Mouse (Mus musculus): ENCODE measurements around the gene Fcrl6. TPM values are rescaled to one million over a fixed set of nuclear protein-coding genes. Genes with fewer than 3 reads are reported as not detected.

Fcrl6 gene
- polyA plus RNA-seq, 1 experiment from 2014 or later: 0.19 TPM

DNA sequence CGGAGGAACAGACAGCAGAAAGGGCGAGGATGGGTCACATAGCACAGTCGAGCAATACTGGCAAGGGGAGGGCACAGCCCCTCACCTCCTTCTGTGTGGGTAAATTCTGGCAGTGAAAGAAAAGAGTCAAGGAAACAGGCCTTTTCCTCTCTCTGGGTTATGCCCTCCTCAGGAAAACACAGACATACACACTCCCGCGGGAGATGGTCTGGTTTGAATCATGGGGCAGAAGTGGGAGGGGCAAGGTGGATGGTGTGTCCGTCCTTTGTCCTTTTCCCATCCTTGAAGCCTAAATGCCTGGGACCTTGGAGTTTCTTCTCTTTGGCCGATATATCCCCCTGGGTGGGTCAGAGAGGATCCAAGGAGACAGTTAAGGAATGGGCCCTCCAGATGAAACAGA lies 27.5 kb upstream of the Fcrl6 start:
- Histone ChIP-seq H3K9me3 (no peaks in the 10 kb centered on the region), H3K27me3 (replicated peaks) (no peaks in the 10 kb centered on the region), H3K27ac (no peak overlapping the region), H3K4me1 (peaks cover 6% of the 10 kb centered on the region), H3K4me3 (no peak overlapping the region), H3K36me3 (replicated peaks) (no peaks in the 10 kb centered on the region), H3K4me2 (no peak overlapping the region), H3K9ac (no peak overlapping the region)
- no peak for ATAC-seq (replicated peaks)
- 73% methylated on average over 7 of the region's 7 CpGs for WGBS

DNA sequence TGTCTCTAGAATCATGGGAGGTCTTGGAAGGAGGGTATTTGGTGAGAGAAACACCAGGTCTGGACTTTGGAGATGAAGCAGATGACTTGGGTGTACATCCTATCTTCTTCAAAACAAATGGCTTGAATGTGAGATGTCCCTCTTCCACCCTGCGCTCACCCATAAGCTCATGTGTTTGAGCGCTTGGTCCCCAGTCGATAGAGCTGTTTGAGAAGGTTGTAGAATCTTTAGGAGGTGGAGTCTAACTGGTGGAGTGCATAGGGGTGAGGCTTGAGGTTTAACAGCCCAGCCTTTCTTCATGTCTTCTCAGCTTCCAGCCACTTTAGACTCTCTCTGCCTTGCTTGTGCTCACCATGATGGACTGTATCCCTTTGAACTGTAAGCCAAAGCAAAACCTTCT lies 24.0 kb upstream of the Fcrl6 start:
- no peaks in the 10 kb centered on the region for H3K36me3 ChIP-seq (replicated peaks)
- no peaks in the 10 kb centered on the region for H3K27me3 ChIP-seq (replicated peaks)
- H3K27ac ChIP-seq: no peak overlapping the region
- no peak for ATAC-seq (replicated peaks)
- H3K4me2 ChIP-seq: no peak overlapping the region
- no peaks in the 10 kb centered on the region for H3K9me3 ChIP-seq
- H3K4me1 ChIP-seq: no peaks in the 10 kb centered on the region
- H3K9ac ChIP-seq: no peak overlapping the region
- no peak overlapping the region for H3K4me3 ChIP-seq
- WGBS: 97% methylated on average over 3 of the region's 3 CpGs

GRCm38 (mm10) chr1:172624081-172624480 lies 21.7 kb upstream of the Fcrl6 start:
- no peak overlapping the region for H3K4me3 ChIP-seq
- no peak overlapping the region for H3K9ac ChIP-seq
- H3K4me2 ChIP-seq: no peak overlapping the region
- no peaks in the 10 kb centered on the region for H3K36me3 ChIP-seq (replicated peaks)
- no peak overlapping the region for H3K27ac ChIP-seq
- H3K9me3 ChIP-seq: no peaks in the 10 kb centered on the region
- no peak for ATAC-seq (replicated peaks)
- 84% methylated on average over 3 of the region's 3 CpGs for WGBS
- H3K27me3 ChIP-seq (replicated peaks): no peaks in the 10 kb centered on the region
- H3K4me1 ChIP-seq: no peaks in the 10 kb centered on the region

GRCm38 (mm10) chr1:172623599-172623998 lies 21.2 kb upstream of the Fcrl6 start:
- no peak for ATAC-seq (replicated peaks)
- H3K4me3 ChIP-seq: no peak overlapping the region
- H3K27me3 ChIP-seq (replicated peaks): no peaks in the 10 kb centered on the region
- WGBS: 84% methylated on average over 5 of the region's 5 CpGs
- H3K9me3 ChIP-seq: no peaks in the 10 kb centered on the region
- H3K36me3 ChIP-seq (replicated peaks): no peaks in the 10 kb centered on the region
- no peak overlapping the region for H3K27ac ChIP-seq
- H3K4me2 ChIP-seq: no peak overlapping the region
- no peaks in the 10 kb centered on the region for H3K4me1 ChIP-seq
- no peak overlapping the region for H3K9ac ChIP-seq

GRCm38 (mm10) chr1:172619235-172619634 lies 16.9 kb upstream of the Fcrl6 start:
- Histone ChIP-seq H3K4me3 (no peak overlapping the region), H3K9ac (no peak overlapping the region), H3K4me1 (peaks cover 15% of the 10 kb centered on the region), H3K27ac (no peak overlapping the region), H3K27me3 (replicated peaks) (no peaks in the 10 kb centered on the region), H3K9me3 (no peaks in the 10 kb centered on the region), H3K36me3 (replicated peaks) (no peaks in the 10 kb centered on the region), H3K4me2 (no peak overlapping the region)
- WGBS: 19% methylated on average over 7 of the region's 7 CpGs
- ATAC-seq (replicated peaks): no peak

DNA sequence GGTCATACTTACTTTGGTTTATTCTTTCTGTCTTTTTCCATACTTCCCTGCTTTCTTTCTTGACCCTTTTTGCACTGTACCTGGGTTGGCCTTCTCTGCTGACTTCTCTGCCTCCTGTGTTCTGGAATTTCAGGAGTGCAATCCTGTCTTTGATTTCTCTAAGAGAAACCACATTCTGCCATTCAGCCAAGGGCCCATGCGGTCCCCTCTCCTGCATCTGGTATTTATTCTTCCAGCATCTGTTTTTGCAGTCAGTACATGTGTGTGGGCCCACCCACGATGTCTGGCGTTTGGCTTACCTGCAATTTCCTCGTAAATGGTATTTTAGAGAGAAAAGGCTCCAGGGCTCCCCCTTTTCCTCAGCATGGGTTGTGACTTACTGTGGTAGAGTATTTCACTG lies 15.8 kb upstream of the Fcrl6 start:
- peaks cover 15% of the 10 kb centered on the region for H3K4me1 ChIP-seq
- no peak overlapping the region for H3K27ac ChIP-seq
- 84% methylated on average over 4 of the region's 4 CpGs for WGBS
- no peaks in the 10 kb centered on the region for H3K27me3 ChIP-seq (replicated peaks)
- H3K36me3 ChIP-seq (replicated peaks): no peaks in the 10 kb centered on the region
- no peak overlapping the region for H3K4me3 ChIP-seq
- no peaks in the 10 kb centered on the region for H3K9me3 ChIP-seq
- no peak for ATAC-seq (replicated peaks)
- H3K9ac ChIP-seq: no peak overlapping the region
- no peak overlapping the region for H3K4me2 ChIP-seq

GRCm38 (mm10) chr1:172617365-172618076 lies 15.2 kb upstream of the Fcrl6 start:
- Histone ChIP-seq H3K27ac (no peak overlapping the region), H3K36me3 (replicated peaks) (no peaks in the 10 kb centered on the region), H3K4me2 (peak overlapping the region; percentile 72), H3K4me3 (peak overlapping the region; percentile 41), H3K9ac (peak overlapping the region; percentile 41; the same call in 1 of the 2 replicates), H3K4me1 (peaks cover 15% of the 10 kb centered on the region), H3K27me3 (replicated peaks) (no peaks in the 10 kb centered on the region), H3K9me3 (no peaks in the 10 kb centered on the region)
- WGBS: 41% methylated on average over 14 of the region's 14 CpGs
- peak; percentile 19 for ATAC-seq (replicated peaks)

DNA sequence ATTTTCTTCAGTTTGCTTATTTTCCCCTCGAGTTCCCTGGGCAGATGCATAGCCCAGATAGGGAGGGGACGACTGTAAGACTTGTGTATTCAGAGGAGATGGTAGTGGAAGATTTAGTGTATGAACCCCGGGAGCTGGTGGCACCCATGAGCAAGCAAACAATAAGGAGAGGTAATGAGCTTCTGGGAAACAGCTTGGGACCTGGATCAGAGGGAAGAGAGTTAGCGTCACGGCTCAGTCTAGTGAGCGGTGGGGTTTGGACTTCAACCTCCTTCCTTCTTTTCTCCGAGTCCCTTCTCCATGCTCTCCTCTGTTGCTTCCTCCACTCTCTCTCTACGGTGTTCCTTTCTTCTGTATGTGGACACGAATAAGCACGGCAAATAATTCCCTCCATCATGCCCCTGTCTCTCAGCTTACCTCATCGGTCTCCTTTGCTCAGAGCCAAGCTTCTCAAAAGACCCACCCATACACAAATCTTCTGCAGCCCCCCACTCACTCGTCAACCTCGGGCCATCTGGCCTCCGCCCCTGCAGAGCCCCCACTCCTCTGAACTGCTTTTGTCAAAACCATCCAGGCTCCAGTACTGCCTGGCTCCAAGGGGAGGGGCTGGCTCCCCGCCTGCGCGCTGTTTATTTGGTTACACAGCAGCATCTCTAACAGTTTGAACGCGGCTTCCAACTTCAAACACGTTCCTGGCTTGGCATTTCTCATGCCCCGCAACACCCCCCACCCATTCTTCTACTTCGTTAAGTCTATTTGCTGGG lies 14.4 kb upstream of the Fcrl6 start:
- Histone ChIP-seq H3K36me3 (replicated peaks) (no peaks in the 10 kb centered on the region), H3K4me3 (peak overlapping the region; percentile 41), H3K27ac (peak overlapping the region; percentile 57; the same call in 1 of the 2 replicates), H3K27me3 (replicated peaks) (no peaks in the 10 kb centered on the region), H3K9me3 (no peaks in the 10 kb centered on the region), H3K4me2 (peak overlapping the region; percentile 72), H3K4me1 (peaks cover 15% of the 10 kb centered on the region), H3K9ac (peak overlapping the region; percentile 41; the same call in 1 of the 2 replicates)
- peak; percentile 87 for ATAC-seq (replicated peaks)
- 11% methylated on average over 22 of the region's 22 CpGs for WGBS

DNA sequence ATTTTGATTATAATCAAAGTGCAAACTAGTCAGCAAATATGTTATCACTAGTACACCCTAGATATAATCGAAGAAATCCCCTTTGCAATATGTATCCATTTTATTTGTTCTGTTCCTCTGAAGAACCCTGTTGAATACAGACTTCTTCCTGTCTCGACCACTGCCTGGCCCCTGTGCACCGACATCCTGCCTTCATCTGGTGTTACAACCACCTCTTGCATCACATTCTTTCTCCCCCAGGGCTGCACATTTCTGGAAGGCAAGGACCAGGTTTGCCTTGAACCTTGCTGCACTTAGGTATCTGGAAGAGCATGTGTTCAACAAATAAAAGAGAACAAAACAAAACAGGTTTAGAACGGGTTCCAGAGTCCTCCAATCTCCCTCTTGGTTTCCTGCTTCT lies 13.1 kb upstream of the Fcrl6 start:
- Histone ChIP-seq H3K4me3 (no peak overlapping the region), H3K4me2 (no peak overlapping the region), H3K9me3 (no peaks in the 10 kb centered on the region), H3K36me3 (replicated peaks) (no peaks in the 10 kb centered on the region), H3K27ac (no peak overlapping the region), H3K4me1 (peaks cover 15% of the 10 kb centered on the region), H3K9ac (no peak overlapping the region), H3K27me3 (replicated peaks) (no peaks in the 10 kb centered on the region)
- WGBS: 86% methylated on average over 4 of the region's 4 CpGs
- ATAC-seq (replicated peaks): no peak

GRCm38 (mm10) chr1:172614654-172615053 lies 12.3 kb upstream of the Fcrl6 start:
- no peaks in the 10 kb centered on the region for H3K27me3 ChIP-seq (replicated peaks)
- 80% methylated on average over 10 of the region's 10 CpGs for WGBS

DNA sequence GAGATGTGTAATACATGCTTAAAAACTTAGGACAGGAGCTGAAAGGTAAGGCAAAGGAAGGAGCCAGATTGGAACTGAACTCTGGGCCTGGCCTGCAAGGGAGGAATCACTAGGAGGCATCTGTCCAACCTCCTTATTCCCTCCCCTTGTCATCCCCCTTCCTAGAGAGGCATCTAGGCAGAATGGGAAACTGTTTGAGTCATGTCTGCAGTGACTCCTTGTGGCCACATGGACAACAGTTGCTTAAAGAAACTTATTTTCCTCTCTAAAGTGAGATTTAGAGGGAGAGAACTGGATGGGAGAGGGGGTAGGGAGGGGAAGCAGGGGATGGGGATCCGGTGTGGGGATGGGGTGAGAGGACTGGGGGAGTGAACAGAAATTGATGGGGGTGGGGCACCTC lies 10.4 kb upstream of the Fcrl6 start:
- WGBS: 50% methylated on average over 1 of the region's 1 CpGs
- H3K9me3 ChIP-seq: no peaks in the 10 kb centered on the region
- no peak for ATAC-seq (replicated peaks)
- peaks cover 15% of the 10 kb centered on the region for H3K4me1 ChIP-seq
- H3K4me3 ChIP-seq: no peak overlapping the region
- H3K27ac ChIP-seq: no peak overlapping the region
- H3K4me2 ChIP-seq: no peak overlapping the region
- no peaks in the 10 kb centered on the region for H3K36me3 ChIP-seq (replicated peaks)
- H3K9ac ChIP-seq: no peak overlapping the region
- H3K27me3 ChIP-seq (replicated peaks): no peaks in the 10 kb centered on the region

More at GRCm38 (mm10) chr1:172614654-172615053, 12.3 kb upstream of the Fcrl6 start:
- no peak overlapping the region for H3K4me2 ChIP-seq
- no peak overlapping the region for H3K27ac ChIP-seq
- no peak for ATAC-seq (replicated peaks)
- no peaks in the 10 kb centered on the region for H3K9me3 ChIP-seq
- no peaks in the 10 kb centered on the region for H3K36me3 ChIP-seq (replicated peaks)
- peaks cover 15% of the 10 kb centered on the region for H3K4me1 ChIP-seq
- no peak overlapping the region for H3K4me3 ChIP-seq
- H3K9ac ChIP-seq: no peak overlapping the region

GRCm38 (mm10) chr1:172611304-172611703 lies 9.0 kb upstream of the Fcrl6 start:
- H3K4me2 ChIP-seq: no peak overlapping the region
- no peak overlapping the region for H3K4me3 ChIP-seq
- H3K9me3 ChIP-seq: no peaks in the 10 kb centered on the region
- 88% methylated on average over 10 of the region's 10 CpGs for WGBS
- H3K4me1 ChIP-seq: peaks cover 4% of the 10 kb centered on the region
- H3K27me3 ChIP-seq (replicated peaks): no peaks in the 10 kb centered on the region
- no peaks in the 10 kb centered on the region for H3K36me3 ChIP-seq (replicated peaks)
- H3K27ac ChIP-seq: no peak overlapping the region
- ATAC-seq (replicated peaks): no peak
- no peak overlapping the region for H3K9ac ChIP-seq

GRCm38 (mm10) chr1:172594495-172594894 lies 7.9 kb downstream of the Fcrl6 start:
- H3K4me2 ChIP-seq: no peak overlapping the region
- no peaks in the 10 kb centered on the region for H3K9me3 ChIP-seq
- no peak overlapping the region for H3K4me3 ChIP-seq
- no peaks in the 10 kb centered on the region for H3K4me1 ChIP-seq
- H3K9ac ChIP-seq: no peak overlapping the region
- H3K36me3 ChIP-seq (replicated peaks): no peaks in the 10 kb centered on the region
- H3K27ac ChIP-seq: no peak overlapping the region
- no peak for ATAC-seq (replicated peaks)
- H3K27me3 ChIP-seq (replicated peaks): no peaks in the 10 kb centered on the region
